Mouse (Mus musculus) MEL (cell line): Measurements from ENCODE around the gene Hes6.

Experiments used
- CTCF ChIP-seq, 3 experiments: IDR thresholded peaks in 2 of 3; conservative IDR thresholded peaks in 1 of 3; 2 replicates each; pipeline ENCODE4 v1.5.1; 2011 to 2012; ENCODE audit warnings: low read length in 3 of 3, low read depth in 2 of 3, mild to moderate bottlenecking in 2 of 3, improper control_type of control experiment in 1 of 3, inconsistent platforms in 1 of 3, mixed read lengths in 1 of 3, moderate library complexity in 1 of 3; ENCODE audit not compliant: control insufficient read depth in 1 of 3, insufficient read depth in 1 of 3, poor library complexity in 1 of 3, severe bottlenecking in 1 of 3
- ELF1 ChIP-seq: IDR thresholded peaks from 2 replicates; pipeline ENCODE4 v1.6.1; 2014; ENCODE audit warnings: low read depth, mild to moderate bottlenecking, inconsistent platforms, low read length, improper control_type of control experiment, moderate library complexity
- GABPA ChIP-seq: IDR thresholded peaks from 2 replicates; pipeline ENCODE4 v1.6.1; 2012; ENCODE audit warnings: low read depth, mild to moderate bottlenecking, inconsistent platforms, low read length, improper control_type of control experiment, moderate library complexity
- HCFC1 ChIP-seq: IDR thresholded peaks from 2 replicates; pipeline ENCODE4 v1.6.1; 2012; ENCODE audit warnings: low read depth, mild to moderate bottlenecking, inconsistent platforms, low read length, improper control_type of control experiment, moderate library complexity
- MAZ ChIP-seq: IDR thresholded peaks from 2 replicates; pipeline ENCODE4 v1.6.1; 2012; ENCODE audit warnings: low read depth, mild to moderate bottlenecking, inconsistent platforms, low read length, improper control_type of control experiment
- NELFE ChIP-seq: IDR thresholded peaks from 2 replicates; pipeline ENCODE4 v1.6.1; 2011; ENCODE audit warnings: low read depth, low read length, improper control_type of control experiment
- POLR2A ChIP-seq, 2 experiments: IDR thresholded peaks; 2 replicates each; pipeline ENCODE4 v1.6.1; 2011 to 2012; ENCODE audit warnings: low read length in 2 of 2, mild to moderate bottlenecking in 2 of 2, control low read depth in 1 of 2, improper control_type of control experiment in 1 of 2, low read depth in 1 of 2, moderate library complexity in 1 of 2; ENCODE audit not compliant: control insufficient read depth in 1 of 2, insufficient read depth in 1 of 2, poor library complexity in 1 of 2
- RAD21 ChIP-seq: IDR thresholded peaks from 2 replicates; pipeline ENCODE4 v1.6.1; 2011; ENCODE audit warnings: mild to moderate bottlenecking, low read depth, low read length, improper control_type of control experiment
- SMC3 ChIP-seq: IDR thresholded peaks from 2 replicates; pipeline ENCODE4 v1.6.1; 2011; ENCODE audit warnings: low read depth, low read length, improper control_type of control experiment
- USF1 ChIP-seq: IDR thresholded peaks from 2 replicates; pipeline ENCODE4 v1.6.1; 2014; ENCODE audit warnings: low read depth, mild to moderate bottlenecking, inconsistent platforms, low read length, improper control_type of control experiment, moderate library complexity
- ZC3H11A ChIP-seq: IDR thresholded peaks from 2 replicates; pipeline ENCODE4 v1.6.1; 2012; ENCODE audit warnings: low read depth, mild to moderate bottlenecking, inconsistent platforms, low read length, improper control_type of control experiment

- TF ChIP-seq GABPA (no peak), RAD21 (no peak), ZC3H11A (no peak), CTCF (IDR thresholded peaks at IDR 0.05 in 2 of 3, conservative IDR thresholded peaks at IDR 0.05 in 1 of 3; ENCODE audit: control insufficient read depth in 1 of 3, insufficient read depth in 1 of 3, low read depth in 2 of 3, low read length in 3 of 3, poor library complexity in 1 of 3, severe bottlenecking in 1 of 3) (no peak), SMC3 (no peak), POLR2A (IDR thresholded peaks at IDR 0.05; ENCODE audit: control insufficient read depth in 1 of 2, insufficient read depth in 1 of 2, low read depth in 1 of 2, low read length in 2 of 2, poor library complexity in 1 of 2) (no peak), ELF1 (no peak), HCFC1 (no peak), USF1 (no peak), NELFE (no peak), MAZ (no peak)
Observed at GRCm38 (mm10) chr1:91362113-91362512, 51.7 kb downstream of the Hes6 start.
